Mouse (Mus musculus) thymus, adult 2 months (tissue): ENCODE measurements around the gene Gm9844. TPM values are rescaled to one million over a fixed set of nuclear protein-coding genes. Genes with fewer than 3 reads are reported as not detected.
"Not testable (repeated sequence)": the region's sequence is repeated elsewhere in the genome, so short reads cannot be mapped to it uniquely, and the experiment has no call there.

Experiments used
- DNase-seq: peaks from one replicate; pipeline ENCODE4 v3.0.0; 2021
- H3K27ac ChIP-seq: fragments of 200-500 bp; 2 replicates; pipeline ENCODE4 v1.5.1; 2012; ENCODE audit warnings: low read length, control low read depth; ENCODE audit not compliant: control insufficient read depth, insufficient read depth
- H3K27me3 ChIP-seq: fragments of 200-500 bp; 2 replicates; pipeline ENCODE4 v1.6.1; 2012; ENCODE audit warnings: mild to moderate bottlenecking, low read length, moderate library complexity, mixed read lengths; ENCODE audit not compliant: control insufficient read depth, insufficient read depth
- H3K36me3 ChIP-seq: fragments of 200-500 bp; 2 replicates; pipeline ENCODE4 v1.6.1; 2012; ENCODE audit warnings: mild to moderate bottlenecking, low read length, moderate library complexity; ENCODE audit not compliant: control insufficient read depth, insufficient read depth
- H3K4me1 ChIP-seq: fragments of 200-500 bp; replicated peaks from 2 replicates; pipeline ENCODE4 v1.6.1; 2012; ENCODE audit warnings: low read length; ENCODE audit not compliant: control insufficient read depth, insufficient read depth
- H3K4me3 ChIP-seq: fragments of 200-500 bp; 2 replicates; pipeline ENCODE4 v1.5.1; 2012; ENCODE audit warnings: mild to moderate bottlenecking, low read length, control low read depth, moderate library complexity; ENCODE audit not compliant: control insufficient read depth, insufficient read depth
- CTCF ChIP-seq: fragments of 200-500 bp; IDR thresholded peaks from 2 replicates; pipeline ENCODE4 v1.5.1; 2012; ENCODE audit warnings: mild to moderate bottlenecking, control low read depth, low read length, moderate library complexity, borderline replicate concordance; ENCODE audit not compliant: control insufficient read depth, poor library complexity, insufficient read depth; ENCODE audit errors: extremely low read depth
- POLR2A ChIP-seq: fragments of 200-500 bp; IDR thresholded peaks from 2 replicates; pipeline ENCODE4 v1.6.1; 2012; ENCODE audit warnings: mild to moderate bottlenecking, low read length, control low read depth, moderate library complexity; ENCODE audit not compliant: control insufficient read depth, poor library complexity, insufficient read depth; ENCODE audit errors: extremely low read depth
- WGBS: fragments of 180-500 bp; shearing (Covaris S2); methylation state at CpG from one replicate; pipeline ENCODE4 v1.1.7; 2018; 5-methylcytosine and 5-hydroxymethylcytosine counted together
- polyA plus RNA-seq: library from polyadenylated mRNA; depleted of rRNA; stranded (reverse); fragments of >200 nt; gene quantifications from 2 replicates; pipeline ENCODE4 v1.2.3, GENCODE M21; 2012

Gene Gm9844
- polyA plus RNA-seq, 1 experiment, result 6.4 TPM

GRCm38 (mm10) chr7:24841009-24841408, 21.0 kb upstream of the Gm9844 start:
- 93% methylated on average over 4 of the region's 4 CpGs for WGBS

GRCm38 (mm10) chr7:24844144-24844543, 17.9 kb upstream of the Gm9844 start:
- no peaks in the 10 kb centered on the region for H3K36me3 ChIP-seq
- H3K27ac ChIP-seq, result no peak overlapping the region
- no peaks in the 10 kb centered on the region for H3K27me3 ChIP-seq
- TF ChIP-seq POLR2A (no peak), CTCF (no peak)
- 74% methylated on average over 5 of the region's 5 CpGs for WGBS
- no peak overlapping the region for H3K4me3 ChIP-seq
- DNase-seq, result no peak
- peaks cover 4% of the 10 kb centered on the region for H3K4me1 ChIP-seq

More at GRCm38 (mm10) chr7:24841009-24841408, 21.0 kb upstream of the Gm9844 start:
- no peak overlapping the region for H3K27ac ChIP-seq
- no peaks in the 10 kb centered on the region for H3K27me3 ChIP-seq
- TF ChIP-seq POLR2A (no peak), CTCF (no peak)
- H3K4me1 ChIP-seq, result peaks cover 9% of the 10 kb centered on the region
- no peak overlapping the region for H3K4me3 ChIP-seq
- no peaks in the 10 kb centered on the region for H3K36me3 ChIP-seq
- no peak for DNase-seq

GRCm38 (mm10) chr7:24845181-24845580, 16.8 kb upstream of the Gm9844 start:
- no peak overlapping the region for H3K4me3 ChIP-seq
- TF ChIP-seq POLR2A, result no peak
- no peak for TF ChIP-seq CTCF
- no peaks in the 10 kb centered on the region for H3K4me1 ChIP-seq
- no peaks in the 10 kb centered on the region for H3K36me3 ChIP-seq
- 94% methylated on average over 9 of the region's 9 CpGs for WGBS
- no peak overlapping the region for H3K27ac ChIP-seq
- DNase-seq, result no peak
- H3K27me3 ChIP-seq, result no peaks in the 10 kb centered on the region

- 15% methylated on average over 6 of the region's 6 CpGs for WGBS
- Histone ChIP-seq H3K4me3 (no peak overlapping the region), H3K27ac (no peak overlapping the region), H3K4me1 (0 out of 2 replicates have a peak, but pooled peaks cover under 1% of the 10 kb centered on the region), H3K27me3 (no peaks in the 10 kb centered on the region), H3K36me3 (no peaks in the 10 kb centered on the region)
- DNase-seq, result no peak
- TF ChIP-seq CTCF (no peak), POLR2A (no peak)
Measured at GRCm38 (mm10) chr7:24845713-24846112, 16.3 kb upstream of the Gm9844 start.

GRCm38 (mm10) chr7:24846576-24846975, 15.4 kb upstream of the Gm9844 start:
- 79% methylated on average over 2 of the region's 2 CpGs for WGBS
- not testable (repeated sequence) for DNase-seq, H3K4me1 ChIP-seq, H3K27ac ChIP-seq, H3K36me3 ChIP-seq, H3K27me3 ChIP-seq, H3K4me3 ChIP-seq

- Histone ChIP-seq H3K27me3 (no peaks in the 10 kb centered on the region), H3K4me3 (no peak overlapping the region), H3K36me3 (no peaks in the 10 kb centered on the region), H3K4me1 (0 out of 2 replicates have a peak, but pooled peaks cover 3% of the 10 kb centered on the region), H3K27ac (no peak overlapping the region)
- 51% methylated on average over 5 of the region's 5 CpGs for WGBS
- TF ChIP-seq POLR2A, result no peak
- no peak for TF ChIP-seq CTCF
- DNase-seq, result no peak
Measured at GRCm38 (mm10) chr7:24850162-24850561, 11.9 kb upstream of the Gm9844 start.

GRCm38 (mm10) chr7:24850899-24851303, 11.1 kb upstream of the Gm9844 start:
- no peak overlapping the region for H3K4me3 ChIP-seq
- no peaks in the 10 kb centered on the region for H3K27me3 ChIP-seq
- no peak for DNase-seq
- H3K36me3 ChIP-seq, result no peaks in the 10 kb centered on the region
- 0 out of 2 replicates have a peak, but pooled peaks cover 3% of the 10 kb centered on the region for H3K4me1 ChIP-seq
- 19% methylated on average over 6 of the region's 6 CpGs for WGBS
- TF ChIP-seq CTCF, result no peak
- no peak for TF ChIP-seq POLR2A
- H3K27ac ChIP-seq, result no peak overlapping the region
